Mouse (Mus musculus) heart, embryonic 11.5 days (tissue): ENCODE results near the gene Umps. TPM values are rescaled to one million over a fixed set of nuclear protein-coding genes. Genes with fewer than 3 reads are reported as not detected.

Experiments
- ATAC-seq: fragments of 200-750 bp; cut with Nextera tagmentation; replicated peaks from 2 replicates; pipeline ENCODE4 v1.8.0; 2017; ENCODE audit warnings: moderate library complexity; ENCODE audit not compliant: insufficient number of reproducible peaks, low FRiP score, low TSS enrichment
- H3K27ac ChIP-seq: fragments of 300-500 bp; sonication (generic); 2 replicates; pipeline ENCODE4 v1.5.1; 2014; ENCODE audit warnings: mild to moderate bottlenecking, low read depth, low read length
- H3K27me3 ChIP-seq: fragments of 300-500 bp; sonication (generic); 2 replicates; pipeline ENCODE4 v1.6.1; 2014; ENCODE audit warnings: mild to moderate bottlenecking, low read length, mixed read lengths; ENCODE audit not compliant: control insufficient read depth, insufficient read depth
- H3K36me3 ChIP-seq: fragments of 300-500 bp; sonication (generic); 2 replicates; pipeline ENCODE4 v1.6.1; 2014; ENCODE audit warnings: mild to moderate bottlenecking, low read length, moderate library complexity, mixed read lengths; ENCODE audit not compliant: control insufficient read depth, insufficient read depth
- H3K4me1 ChIP-seq: fragments of 300-500 bp; sonication (generic); 2 replicates; pipeline ENCODE4 v1.6.1; 2014; ENCODE audit warnings: low read length; ENCODE audit not compliant: control insufficient read depth, insufficient read depth
- H3K4me2 ChIP-seq: fragments of 300-500 bp; sonication (generic); 2 replicates; pipeline ENCODE4 v1.6.1; 2014; ENCODE audit warnings: mild to moderate bottlenecking, moderate library complexity
- H3K4me3 ChIP-seq: fragments of 300-500 bp; sonication (generic); 2 replicates; pipeline ENCODE4 v1.5.1; 2014; ENCODE audit warnings: low read depth, low read length
- H3K9ac ChIP-seq: fragments of 300-500 bp; sonication (generic); 2 replicates; pipeline ENCODE4 v1.6.1; 2014; ENCODE audit warnings: mild to moderate bottlenecking, low read depth, low read length, moderate library complexity
- H3K9me3 ChIP-seq: fragments of 300-500 bp; sonication (generic); replicated peaks from 2 replicates; pipeline ENCODE4 v1.6.1; 2016; ENCODE audit warnings: low read length; ENCODE audit not compliant: control insufficient read depth
- WGBS: fragments of 180-500 bp; shearing (Covaris S2); extraction: QIAGEN DNeasy Blood & Tissue Kit; methylation state at CpG from one replicate; pipeline ENCODE4 v1.1.7; 2014; ENCODE audit not compliant: insufficient replicate concordance; 5-methylcytosine and 5-hydroxymethylcytosine counted together
- polyA plus RNA-seq: library from polyadenylated mRNA; unstranded; fragments of >200 nt; fragmentation: Nextera tagmentation; extraction: Ambion mirVana; gene quantifications from 2 replicates; pipeline ENCODE4 v1.2.1, GENCODE M21; 2014

Gene Umps
- polyA plus RNA-seq, 1 experiment from 2014 or later, result 43.0 TPM

DNA sequence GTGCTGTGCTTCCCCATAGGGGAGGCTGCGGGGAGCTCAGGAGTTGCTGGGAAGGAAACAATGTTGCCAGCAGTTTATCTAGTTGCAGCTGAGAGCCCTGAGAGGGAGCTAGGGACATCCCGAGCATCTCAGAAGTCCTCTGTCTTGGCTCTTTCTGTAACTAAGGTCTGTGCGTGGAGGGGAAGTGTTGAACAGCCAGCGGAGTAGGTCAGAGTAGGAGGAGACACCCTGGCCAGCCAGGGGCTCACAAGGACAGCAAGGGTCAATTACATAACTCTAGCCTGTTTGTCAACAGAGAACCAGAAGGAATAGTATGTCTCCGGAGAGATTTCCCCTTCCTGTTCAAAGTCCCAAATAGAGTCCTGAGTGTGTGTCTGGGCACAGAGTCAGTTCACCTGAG lies 34.7 kb downstream of the Umps start:
- no peaks in the 10 kb centered on the region for H3K27me3 ChIP-seq
- no peak overlapping the region for H3K9ac ChIP-seq
- no peak overlapping the region for H3K4me2 ChIP-seq
- H3K27ac ChIP-seq, result 0 out of 2 replicates have a peak overlapping the region, but pooled peaks have one; percentile 3
- peaks cover 3% of the 10 kb centered on the region; the same call in 1 of the 2 replicates for H3K36me3 ChIP-seq
- H3K4me1 ChIP-seq, result peaks cover 38% of the 10 kb centered on the region
- 54% methylated on average over 5 of the region's 5 CpGs for WGBS
- H3K9me3 ChIP-seq, result no peaks in the 10 kb centered on the region
- no peak for ATAC-seq
- H3K4me3 ChIP-seq, result no peak overlapping the region

DNA sequence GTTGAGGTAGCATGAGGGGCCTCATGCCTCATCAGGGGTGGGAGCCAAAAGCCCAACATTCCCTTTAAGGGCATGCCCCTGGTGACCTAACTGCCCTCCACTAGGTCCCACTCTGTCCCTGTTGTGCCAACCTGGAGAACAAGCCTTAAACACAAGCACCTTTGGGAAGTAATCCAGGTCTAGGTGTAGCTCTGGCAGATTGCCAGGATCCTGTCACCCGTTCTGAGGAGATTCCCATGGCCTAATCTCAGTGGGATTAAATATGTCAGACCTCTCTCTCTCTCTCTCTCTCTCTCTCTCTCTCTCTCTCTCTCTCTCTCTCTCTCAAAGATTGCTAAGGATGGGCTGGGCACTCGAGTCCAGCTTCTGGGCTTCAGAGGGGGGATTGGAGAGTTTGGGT lies 35.2 kb downstream of the Umps start:
- Histone ChIP-seq H3K9me3 (no peaks in the 10 kb centered on the region), H3K4me2 (no peak overlapping the region), H3K36me3 (peaks cover 3% of the 10 kb centered on the region; the same call in 1 of the 2 replicates), H3K27me3 (no peaks in the 10 kb centered on the region), H3K4me1 (peaks cover 33% of the 10 kb centered on the region), H3K9ac (no peak overlapping the region), H3K27ac (0 out of 2 replicates have a peak overlapping the region, but pooled peaks have one; percentile 3), H3K4me3 (no peak overlapping the region)
- WGBS, result 43% methylated on average over 2 of the region's 2 CpGs
- ATAC-seq, result no peak

DNA sequence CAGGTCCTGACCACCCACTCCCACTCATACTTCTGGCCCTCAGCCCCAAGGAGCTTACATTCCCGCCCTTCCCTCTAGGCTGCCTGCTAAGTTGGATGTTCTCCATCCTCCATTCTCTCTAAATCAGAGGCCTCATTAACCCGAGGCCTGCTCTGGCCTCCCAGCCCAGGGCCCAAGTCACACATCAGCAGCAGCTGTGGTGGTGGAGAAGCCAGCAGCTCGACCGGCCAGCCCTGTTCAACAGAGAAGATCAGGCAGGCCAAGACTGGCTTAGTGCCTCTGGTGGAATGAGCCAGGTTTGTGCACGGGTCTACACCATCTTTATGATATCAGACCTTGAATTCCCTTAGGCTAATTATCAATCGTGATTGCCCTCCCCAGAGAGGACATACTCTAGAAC lies 36.1 kb downstream of the Umps start:
- H3K27ac ChIP-seq, result no peak overlapping the region

DNA sequence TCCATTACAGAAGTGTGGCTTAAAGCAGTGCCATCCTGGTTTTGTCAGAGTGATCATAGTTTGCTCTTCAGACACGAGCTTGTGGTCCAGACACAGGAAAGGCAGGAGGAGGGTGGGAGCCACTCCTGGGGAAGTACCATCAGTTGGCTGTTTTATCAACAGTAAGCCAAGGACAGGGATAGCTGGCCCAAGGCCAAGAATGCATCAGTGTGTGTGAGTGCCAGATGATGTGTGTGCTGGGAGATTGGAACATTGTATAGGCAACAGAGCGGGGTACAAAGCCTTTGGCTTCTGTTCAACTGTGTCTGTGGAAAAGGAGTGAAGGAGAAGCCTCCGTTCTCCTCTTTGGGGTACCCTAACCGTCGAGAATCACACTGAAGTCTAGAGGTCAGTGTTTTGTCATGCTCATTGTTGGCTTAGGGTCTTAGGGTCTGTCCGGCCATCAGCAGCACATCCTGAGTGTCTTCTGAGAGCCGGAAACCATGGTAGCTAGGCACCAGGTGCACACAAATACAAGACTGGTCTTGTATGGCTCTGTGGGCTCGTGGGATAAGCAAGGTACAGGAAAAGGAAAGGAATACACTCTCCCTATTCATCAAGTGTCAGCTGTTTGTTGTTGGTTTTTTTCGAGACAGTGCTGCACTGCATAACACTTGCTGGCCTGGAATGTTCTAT lies 37.9 kb downstream of the Umps start:
- 0 out of 2 replicates have a peak, but pooled peaks have one; percentile 60 for ATAC-seq

More for the DNA sequence above, 36.1 kb downstream of the Umps start:
- Histone ChIP-seq H3K27me3 (no peaks in the 10 kb centered on the region), H3K4me3 (no peak overlapping the region), H3K4me2 (no peak overlapping the region), H3K9me3 (no peaks in the 10 kb centered on the region), H3K36me3 (peaks cover 3% of the 10 kb centered on the region; the same call in 1 of the 2 replicates), H3K9ac (no peak overlapping the region), H3K4me1 (peaks cover 32% of the 10 kb centered on the region)
- 85% methylated on average over 6 of the region's 6 CpGs for WGBS
- ATAC-seq, result no peak

DNA sequence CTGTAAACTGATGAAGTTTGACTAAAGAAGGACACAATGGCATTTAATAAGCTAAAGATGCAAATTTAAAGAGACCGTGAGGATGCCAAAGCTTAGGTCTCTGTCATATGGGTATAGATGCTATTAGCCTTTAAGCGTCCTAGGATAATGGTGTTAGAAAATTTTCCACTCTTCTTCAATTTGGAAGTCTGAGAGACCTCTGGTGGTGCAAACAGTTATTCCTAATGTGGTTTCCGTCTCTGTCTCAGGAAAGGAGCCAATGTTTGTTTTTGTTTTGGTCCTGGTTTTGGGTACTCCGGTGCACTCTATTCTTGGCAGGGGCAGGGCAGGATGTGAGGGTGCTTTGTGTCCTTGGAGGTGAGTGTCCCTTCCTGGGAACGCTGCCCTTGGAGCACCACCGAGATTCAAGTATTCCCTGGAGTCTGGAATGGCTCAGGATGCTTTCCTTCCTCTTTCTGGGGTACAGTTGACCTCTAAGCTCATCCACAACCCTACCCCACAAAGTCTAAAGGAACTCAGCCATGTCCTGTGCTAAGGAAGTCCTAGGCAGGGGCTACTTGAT lies 39.5 kb downstream of the Umps start:
- Histone ChIP-seq H3K4me1 (peaks cover 42% of the 10 kb centered on the region), H3K27ac (no peak overlapping the region), H3K4me2 (no peak overlapping the region), H3K9ac (no peak overlapping the region), H3K36me3 (peaks cover 3% of the 10 kb centered on the region; the same call in 1 of the 2 replicates), H3K9me3 (0 out of 2 replicates have a peak, but pooled peaks cover 2% of the 10 kb centered on the region), H3K27me3 (no peaks in the 10 kb centered on the region), H3K4me3 (no peak overlapping the region)
- 61% methylated on average over 6 of the region's 6 CpGs for WGBS
- ATAC-seq, result no peak

More for the DNA sequence above, 37.9 kb downstream of the Umps start:
- Histone ChIP-seq H3K27me3 (no peaks in the 10 kb centered on the region), H3K9ac (no peak overlapping the region), H3K36me3 (peaks cover 3% of the 10 kb centered on the region; the same call in 1 of the 2 replicates), H3K4me2 (no peak overlapping the region; the same call in 1 of the 2 replicates), H3K4me1 (peaks cover 28% of the 10 kb centered on the region), H3K4me3 (no peak overlapping the region), H3K9me3 (0 out of 2 replicates have a peak, but pooled peaks cover 2% of the 10 kb centered on the region), H3K27ac (peak overlapping the region; percentile 79)
- 39% methylated on average over 9 of the region's 9 CpGs for WGBS

DNA sequence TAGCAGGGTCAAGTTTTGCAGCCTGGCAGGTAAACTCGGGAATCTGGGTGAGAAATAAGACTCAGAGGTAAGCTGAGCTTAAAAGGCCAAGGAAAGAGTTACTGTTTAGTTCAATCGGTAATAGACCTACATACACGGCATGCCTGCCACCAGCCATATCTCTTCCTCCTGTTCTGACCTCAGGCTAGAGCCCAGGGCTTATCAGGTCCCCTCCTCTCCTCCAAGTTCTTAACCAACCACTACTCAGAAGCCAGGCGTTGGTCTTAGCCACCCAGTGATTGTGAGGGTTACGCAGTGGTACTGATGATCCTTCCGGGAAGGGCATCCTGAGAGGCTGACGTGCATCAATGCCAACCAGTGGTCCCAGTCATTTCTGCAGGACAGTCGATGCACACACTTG lies 43.1 kb downstream of the Umps start:
- WGBS, result 53% methylated on average over 8 of the region's 8 CpGs
- H3K27me3 ChIP-seq, result no peaks in the 10 kb centered on the region
- ATAC-seq, result no peak
- H3K9ac ChIP-seq, result no peak overlapping the region
- H3K9me3 ChIP-seq, result 0 out of 2 replicates have a peak, but pooled peaks cover 2% of the 10 kb centered on the region
- no peak overlapping the region for H3K27ac ChIP-seq
- H3K36me3 ChIP-seq, result no peaks in the 10 kb centered on the region; the same call in 1 of the 2 replicates
- no peak overlapping the region for H3K4me2 ChIP-seq
- peaks cover 40% of the 10 kb centered on the region for H3K4me1 ChIP-seq
- H3K4me3 ChIP-seq, result no peak overlapping the region

DNA sequence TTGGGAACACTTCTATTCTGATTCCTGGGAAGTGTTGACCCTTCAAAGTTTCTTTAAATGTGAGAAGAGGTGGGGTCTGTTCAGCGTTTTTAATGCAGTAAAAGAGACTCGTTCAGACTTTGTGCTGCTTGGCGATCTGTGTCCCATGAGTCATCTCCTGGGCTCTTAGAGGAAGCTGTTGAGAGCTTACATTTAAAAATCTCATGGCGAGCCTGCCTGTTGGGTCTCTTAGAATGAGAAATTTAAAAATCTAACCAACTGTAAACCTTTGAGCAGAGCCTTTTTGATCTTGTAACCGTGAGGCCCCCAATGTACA lies 43.9 kb downstream of the Umps start:
- 44% methylated on average over 5 of the region's 5 CpGs for WGBS

DNA sequence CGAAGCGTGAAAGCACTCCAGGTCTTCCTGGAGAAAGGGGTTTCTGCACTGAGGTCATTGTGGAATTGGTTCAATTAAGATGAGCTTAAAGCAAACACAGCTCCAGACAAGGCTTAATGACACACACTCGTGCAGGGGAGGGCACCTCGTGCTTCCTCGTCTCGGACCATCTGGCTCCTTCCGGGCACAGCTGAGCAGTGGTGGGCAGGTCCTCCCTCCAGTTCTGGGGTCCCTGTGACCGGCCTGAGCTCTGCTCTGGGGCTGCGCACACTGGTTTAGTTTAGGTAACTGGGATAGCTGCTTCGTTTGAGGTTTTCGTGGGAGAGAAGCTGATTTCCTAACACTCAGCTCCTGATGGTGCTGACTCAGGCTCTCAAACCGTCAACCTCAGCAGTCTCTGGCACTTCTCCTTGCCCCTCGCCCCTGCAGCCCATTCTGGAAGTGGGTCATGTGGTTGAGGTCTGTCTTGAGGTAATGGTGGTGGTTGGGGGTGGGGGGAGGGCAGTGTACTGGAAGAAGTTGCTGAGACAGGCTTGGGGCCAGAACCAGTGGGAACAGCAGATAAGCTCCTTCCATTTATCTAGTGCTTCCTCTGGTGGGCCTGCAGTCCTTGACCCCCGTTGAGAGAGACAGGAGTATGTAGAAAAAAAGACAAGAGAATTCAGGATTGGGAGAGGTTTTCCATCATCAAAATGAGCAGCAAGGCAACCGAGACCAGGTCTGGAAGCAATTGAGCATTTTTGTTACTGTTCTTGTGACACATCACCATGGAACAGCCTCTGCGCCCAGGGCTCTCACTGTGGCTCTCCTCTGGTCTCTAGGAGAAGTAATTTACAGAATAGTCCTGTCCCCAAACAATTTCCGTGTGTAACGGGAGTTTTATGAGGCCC lies 44.5 kb downstream of the Umps start:
- Histone ChIP-seq H3K36me3 (no peaks in the 10 kb centered on the region; the same call in 1 of the 2 replicates), H3K4me2 (no peak overlapping the region), H3K27me3 (no peaks in the 10 kb centered on the region), H3K4me1 (peaks cover 41% of the 10 kb centered on the region), H3K9ac (peak overlapping the region; percentile 35; the same call in 1 of the 2 replicates), H3K27ac (peak overlapping the region; percentile 62), H3K4me3 (no peak overlapping the region), H3K9me3 (0 out of 2 replicates have a peak, but pooled peaks cover 2% of the 10 kb centered on the region)
- 29% methylated on average over 18 of the region's 18 CpGs for WGBS
- no peak for ATAC-seq

More for the DNA sequence above, 43.9 kb downstream of the Umps start:
- 0 out of 2 replicates have a peak, but pooled peaks cover 2% of the 10 kb centered on the region for H3K9me3 ChIP-seq
- ATAC-seq, result no peak
- H3K27ac ChIP-seq, result peak overlapping the region; percentile 47; the same call in 1 of the 2 replicates
- H3K36me3 ChIP-seq, result no peaks in the 10 kb centered on the region; the same call in 1 of the 2 replicates
- no peak overlapping the region for H3K4me2 ChIP-seq
- H3K4me3 ChIP-seq, result no peak overlapping the region
- no peak overlapping the region for H3K9ac ChIP-seq
- H3K4me1 ChIP-seq, result peaks cover 35% of the 10 kb centered on the region
- H3K27me3 ChIP-seq, result no peaks in the 10 kb centered on the region
